8 mouse cellular contexts compared by ENCODE assay signal in genomic region chr14:77157505-77157911, GRCm38 (mm10). TPM values are rescaled to one million over a fixed set of nuclear protein-coding genes. Genes with fewer than 3 reads are reported as not detected.
DNase-seq lines count a peak whose midpoint lies in the region; ATAC-seq and TF ChIP-seq lines count a peak whose summit lies in the region.

No protein-coding gene starts in this region.

- no peak for ATAC-seq in liver, postnatal 0 days

- H3K4me2 ChIP-seq in liver, postnatal 0 days (ENCODE audit: low read depth, low read length): peak overlapping the region; percentile 76

- TF ChIP-seq CTCF in liver, postnatal 0 days (IDR thresholded peaks at IDR 0.05; ENCODE audit: low read depth): no peak

- no peaks in the 10 kb centered on the region for H3K9me3 ChIP-seq in liver, postnatal 0 days (ENCODE audit: low read length)

- H3K27ac ChIP-seq in liver, postnatal 0 days (ENCODE audit: low read depth): no peak overlapping the region

- peak; percentile 70 for DNase-seq in MN1 (ENCODE audit: low spot score)
- peak; percentile 91 to 96 for DNase-seq in cerebellum, postnatal 10 days
- DNase-seq in frontal cortex, postnatal 10 days (ENCODE audit: low spot score in 2 of 2): peak; percentile 86 to 88
- DNase-seq in heart, postnatal 4 days: peak; percentile 78
- DNase-seq in layer of hippocampus, adult 8-10 months (ENCODE audit: low spot score in 2 of 2): peak; percentile 87 to 89
- DNase-seq in liver, postnatal 0 days: peak; percentile 24
- DNase-seq in ovary, postnatal 36 days (ENCODE audit: low spot score): peak; percentile 54
- DNase-seq in urinary bladder, postnatal 25 days (ENCODE audit: low spot score): peak; percentile 35

- H3K9ac ChIP-seq in liver, postnatal 0 days (replicated peaks): no peak overlapping the region

- no peak for TF ChIP-seq EP300 in liver, postnatal 0 days (IDR thresholded peaks at IDR 0.05; ENCODE audit: low read depth)

- H3K27me3 ChIP-seq in liver, postnatal 0 days (ENCODE audit: insufficient read depth, low read length): peaks cover 47% of the 10 kb centered on the region

- WGBS in liver, postnatal 0 days (ENCODE audit: insufficient replicate concordance): 1% methylated on average over 31 of the region's 31 CpGs

- H3K4me3 ChIP-seq in liver, postnatal 0 days (ENCODE audit: low read depth, low read length): peak overlapping the region; percentile 45

- peaks cover 16% of the 10 kb centered on the region for H3K4me1 ChIP-seq in liver, postnatal 0 days (ENCODE audit: insufficient read depth)

- H3K36me3 ChIP-seq in liver, postnatal 0 days (replicated peaks; ENCODE audit: insufficient read depth, low read length): no peaks in the 10 kb centered on the region

RNA-seq across cellular contexts. Expression of gene Enox1, which starts 0.9 kb away (rescaled TPM):
- total RNA-seq in heart, postnatal 4 days (2021): 1 to 10 TPM; 3.3 to 4.0 TPM
- 10 to 100 TPM; 52.2 to 66.6 (median 56.4) TPM for total RNA-seq in layer of hippocampus, adult 8-10 months (2022)
- 0.09 and 0.19 TPM in 2 replicates for polyA plus RNA-seq in liver, postnatal 0 days (2015; fragmentation: Nextera tagmentation; extraction: Ambion mirVana)

Comparison
In these comparisons a context has a peak if more than half of its experiments do, and no peak if none do; other contexts are left out.
1. DNase-seq: peak in every context shown above with its lines; median percentile 94 in cerebellum, postnatal 10 days; 88 in layer of hippocampus, adult 8-10 months; 87 in frontal cortex, postnatal 10 days; 78 in heart, postnatal 4 days; 70 in MN1; 54 in ovary, postnatal 36 days; 35 in urinary bladder, postnatal 25 days; 24 in liver, postnatal 0 days.
2. RNA of gene Enox1, which starts 0.9 kb away (total RNA-seq): 52.2 to 66.6 TPM in layer of hippocampus, adult 8-10 months; 3.3 to 4.0 TPM in heart, postnatal 4 days; every median in the first group is over 10 times any median in the second.